Mouse (Mus musculus): ENCODE measurements at regions not wholly inside any gene's neighbourhood (a gene's known extent, or its start where the extent isn't known, plus 50 kb on each side); places are given as distances from the start of the nearest gene placed in this dataset.

DNA sequence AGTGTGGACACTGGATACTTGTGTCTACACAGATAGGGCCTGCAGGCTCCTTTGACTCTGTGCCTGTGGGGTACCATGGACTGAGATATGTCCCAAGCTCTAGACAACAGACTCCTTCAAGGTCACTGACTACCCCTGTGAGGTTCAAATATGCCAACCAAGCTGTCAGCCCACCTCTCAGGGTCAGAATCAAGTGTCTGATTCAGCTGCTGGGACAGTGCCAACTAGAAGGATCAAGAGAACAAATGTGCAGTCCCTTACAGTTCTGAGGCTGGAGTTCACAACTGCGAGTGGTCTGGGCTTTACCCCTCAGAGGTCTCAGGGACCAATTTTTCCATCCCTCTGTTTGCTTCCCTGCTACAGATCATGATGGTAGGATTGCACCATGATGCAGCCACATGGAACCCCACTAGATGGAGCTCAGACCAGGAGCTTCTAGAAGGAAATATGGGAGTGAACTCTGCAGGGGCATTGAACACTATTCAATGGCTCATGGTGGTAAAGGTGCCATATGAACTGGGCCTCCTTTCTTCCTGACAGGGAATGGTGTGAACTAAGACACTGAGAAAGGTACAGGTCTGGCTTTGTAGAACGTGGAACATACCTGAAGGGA, 581.8 kb upstream of the Mki67 start:
- TF ChIP-seq GATA1 (IDR thresholded peaks at IDR 0.05; ENCODE audit: low read length) (no peak), TAL1 (IDR thresholded peaks at IDR 0.05; ENCODE audit: low read length) (no peak)
